Mouse (Mus musculus) liver, postnatal 0 days (tissue): ENCODE measurements around the gene Ppp1r18.

ENCODE experiments used
- CTCF ChIP-seq: sonication (generic); IDR thresholded peaks from 2 replicates; pipeline ENCODE4 v1.5.1; 2016; ENCODE audit warnings: antibody characterized with exemption, low read depth
- EP300 ChIP-seq: IDR thresholded peaks from 2 replicates; pipeline ENCODE4 v1.6.1; 2016; ENCODE audit warnings: antibody characterized with exemption, low read depth, mild to moderate bottlenecking

- no peak for TF ChIP-seq CTCF
- no peak for TF ChIP-seq EP300
These were observed 26.8 kb upstream of the Ppp1r18 start for GRCm38 (mm10) chr17:35838570-35838969.
